Mouse (Mus musculus) cerebellum, adult 2 months (tissue): ENCODE results near the gene M1ap.

ENCODE experiments used
- CTCF ChIP-seq: fragments of 200-500 bp; IDR thresholded peaks from 2 replicates; pipeline ENCODE4 v1.5.1; 2011; ENCODE audit warnings: low read depth, mild to moderate bottlenecking, control low read depth, low read length, moderate library complexity, borderline replicate concordance; ENCODE audit not compliant: insufficient read depth
- POLR2A ChIP-seq: fragments of 200-500 bp; IDR thresholded peaks from 2 replicates; pipeline ENCODE4 v1.6.1; 2011; ENCODE audit warnings: low read length, control low read depth, borderline replicate concordance; ENCODE audit not compliant: insufficient read depth

DNA sequence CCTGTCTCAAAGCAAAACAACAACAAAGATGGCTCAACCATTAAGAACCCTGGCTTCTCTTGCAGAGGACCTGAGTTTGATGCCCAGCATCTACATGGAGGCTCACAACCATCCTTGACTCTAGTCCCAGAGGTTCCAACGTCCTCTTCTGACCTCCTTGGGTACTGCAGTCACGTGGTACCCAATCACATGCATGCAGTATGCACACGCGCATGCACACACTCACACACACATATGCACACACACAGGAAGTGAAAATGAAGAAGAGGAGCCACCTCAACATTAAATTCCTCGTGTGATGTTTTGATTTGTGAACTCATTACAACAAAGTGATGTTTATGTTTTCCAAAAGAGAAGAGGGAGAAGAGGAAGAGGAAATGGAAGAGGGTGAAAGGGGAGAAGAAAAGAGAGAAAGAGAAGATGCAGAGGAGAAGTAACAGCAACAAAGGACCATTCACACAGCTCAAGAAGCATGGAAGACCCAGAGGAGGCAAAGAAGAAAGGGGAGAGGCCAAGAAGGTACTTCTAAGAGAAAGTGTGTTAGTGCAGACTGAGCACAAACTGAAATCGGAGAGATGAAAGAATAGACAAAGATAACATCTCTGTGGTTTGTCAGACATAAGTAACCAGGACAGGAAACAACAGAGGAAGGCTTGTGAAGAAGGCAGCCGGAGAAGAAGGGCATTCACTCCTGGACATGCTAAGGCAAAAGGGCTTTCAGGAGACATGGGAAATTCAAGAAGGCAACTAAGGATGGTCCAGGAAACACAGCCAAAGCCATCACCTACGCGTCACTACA lies 25.1 kb upstream of the M1ap start:
- TF ChIP-seq POLR2A = no peak
- no peak for TF ChIP-seq CTCF
